Mouse (Mus musculus) kidney, embryonic 14.5 days (tissue): ENCODE measurements at regions not wholly inside any gene's neighbourhood (a gene's known extent, or its start where the extent isn't known, plus 50 kb on each side); places are given as distances from the start of the nearest gene placed in this dataset.
A peak's percentile ranks its signal among the peaks of the same experiment; 100 is the strongest.

ENCODE experiments used
- ATAC-seq: fragments of 200-750 bp; cut with Nextera tagmentation; 2 replicates; pipeline ENCODE4 v1.8.0; 2017; ENCODE audit warnings: moderate number of reproducible peaks, mild to moderate bottlenecking, moderate TSS enrichment, moderate library complexity; ENCODE audit not compliant: low FRiP score, low TSS enrichment
- H3K27ac ChIP-seq: fragments of 300-500 bp; sonication (generic); 2 replicates; pipeline ENCODE4 v1.5.1; 2014; ENCODE audit warnings: low read depth, mild to moderate bottlenecking, low read length, moderate library complexity, mixed read lengths
- H3K27me3 ChIP-seq: fragments of 300-500 bp; sonication (generic); 2 replicates; pipeline ENCODE4 v1.6.1; 2014; ENCODE audit warnings: mild to moderate bottlenecking, low read length; ENCODE audit not compliant: control insufficient read depth, insufficient read depth
- H3K36me3 ChIP-seq: fragments of 300-500 bp; sonication (generic); 2 replicates; pipeline ENCODE4 v1.6.1; 2014; ENCODE audit warnings: low read length, mixed read lengths; ENCODE audit not compliant: control insufficient read depth, insufficient read depth
- H3K4me1 ChIP-seq: fragments of 300-500 bp; sonication (generic); 2 replicates; pipeline ENCODE4 v1.6.1; 2014; ENCODE audit warnings: low read length, mixed read lengths; ENCODE audit not compliant: control insufficient read depth, insufficient read depth
- H3K4me2 ChIP-seq: fragments of 300-500 bp; sonication (generic); replicated peaks from 2 replicates; pipeline ENCODE4 v1.6.1; 2014; ENCODE audit warnings: low read depth, mild to moderate bottlenecking, low read length
- H3K4me3 ChIP-seq: fragments of 300-500 bp; sonication (generic); 2 replicates; pipeline ENCODE4 v1.5.1; 2014; ENCODE audit warnings: mild to moderate bottlenecking, low read length
- H3K9ac ChIP-seq: fragments of 300-500 bp; sonication (generic); 2 replicates; pipeline ENCODE4 v1.6.1; 2014; ENCODE audit warnings: low read depth, mild to moderate bottlenecking, low read length, moderate library complexity
- H3K9me3 ChIP-seq: fragments of 300-500 bp; sonication (generic); 2 replicates; pipeline ENCODE4 v1.6.1; 2016; ENCODE audit warnings: low read length; ENCODE audit not compliant: control insufficient read depth
- WGBS: fragments of 180-500 bp; shearing (Covaris S2); extraction: QIAGEN DNeasy Blood & Tissue Kit; methylation state at CpG from one replicate; pipeline ENCODE4 v1.1.7; 2014; 5-methylcytosine and 5-hydroxymethylcytosine counted together

DNA sequence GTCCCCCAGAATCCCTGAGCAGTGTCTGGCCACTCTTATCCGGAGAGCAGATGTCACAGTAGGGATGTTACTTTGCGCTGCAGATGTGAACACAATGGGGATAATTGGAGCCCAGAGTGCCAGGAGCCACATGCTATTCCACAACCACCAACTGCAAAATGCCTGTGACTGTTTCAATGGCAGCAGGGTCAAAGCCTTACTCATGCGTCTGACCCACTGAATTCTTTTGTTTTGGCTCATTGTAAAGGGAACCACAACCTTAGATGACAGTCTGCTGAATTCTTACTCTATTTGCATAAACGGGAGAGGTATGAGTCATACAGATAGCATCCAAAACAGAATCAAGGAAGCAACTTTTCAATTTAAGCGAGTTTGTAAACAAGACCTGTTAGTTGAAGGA lies 276.8 kb upstream of the Pkn2 start:
- ATAC-seq, result no peak
- Histone ChIP-seq H3K27me3 (no peaks in the 10 kb centered on the region), H3K4me2 (no peak overlapping the region), H3K4me1 (no peaks in the 10 kb centered on the region), H3K27ac (no peak overlapping the region), H3K4me3 (no peak overlapping the region), H3K36me3 (no peaks in the 10 kb centered on the region), H3K9me3 (no peaks in the 10 kb centered on the region), H3K9ac (no peak overlapping the region)
- 69% methylated on average over 5 of the region's 5 CpGs for WGBS

DNA sequence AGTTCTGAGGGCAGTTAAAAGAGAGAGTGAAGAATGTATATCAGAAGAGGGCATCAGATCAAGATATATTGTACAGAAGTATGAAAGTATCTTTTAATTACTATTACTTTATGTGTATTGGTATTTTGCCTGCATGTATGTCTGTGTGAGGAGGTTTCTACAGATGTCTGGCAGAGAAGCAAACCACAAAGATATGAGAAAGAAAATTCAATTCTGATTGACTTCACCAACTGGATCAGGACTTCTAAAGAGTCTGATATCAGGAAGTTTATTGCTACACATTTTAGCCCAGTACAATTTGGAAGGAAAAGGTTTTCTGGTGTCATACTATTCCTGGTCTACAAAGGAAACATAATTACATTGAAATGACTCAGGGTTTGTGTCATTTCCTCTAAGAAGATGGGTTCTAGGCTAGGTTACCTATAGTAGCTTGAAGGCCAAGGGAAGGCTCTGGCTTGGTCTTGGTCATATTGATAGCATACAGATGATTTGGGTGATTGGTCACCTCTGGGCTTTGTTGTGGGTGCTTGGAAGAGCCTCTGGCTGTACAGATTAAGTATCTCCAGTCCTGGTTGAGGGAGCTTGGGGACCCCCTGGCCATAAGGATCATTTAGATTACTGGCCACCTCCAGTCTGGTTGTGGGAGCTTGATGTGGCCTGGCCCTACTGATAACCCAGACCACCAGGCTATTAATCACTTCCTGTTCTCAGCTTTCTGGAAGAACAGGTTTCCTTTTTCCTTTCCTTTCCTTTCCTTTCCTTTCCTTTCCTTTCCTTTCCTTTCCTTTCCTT lies 275.1 kb upstream of the Pkn2 start:
- H3K27me3 ChIP-seq, result no peaks in the 10 kb centered on the region
- no peaks in the 10 kb centered on the region for H3K4me1 ChIP-seq
- H3K4me3 ChIP-seq, result no peak overlapping the region
- H3K36me3 ChIP-seq, result no peaks in the 10 kb centered on the region
- no peak overlapping the region for H3K27ac ChIP-seq
- H3K4me2 ChIP-seq, result no peak overlapping the region
- no peaks in the 10 kb centered on the region for H3K9me3 ChIP-seq
- no peak overlapping the region for H3K9ac ChIP-seq
- no peak for ATAC-seq

GRCm38 (mm10) chr3:143156174-143156573 lies 274.4 kb upstream of the Pkn2 start:
- no peaks in the 10 kb centered on the region for H3K27me3 ChIP-seq
- ATAC-seq, result no peak
- WGBS, result 57% methylated on average over 1 of the region's 1 CpGs

DNA sequence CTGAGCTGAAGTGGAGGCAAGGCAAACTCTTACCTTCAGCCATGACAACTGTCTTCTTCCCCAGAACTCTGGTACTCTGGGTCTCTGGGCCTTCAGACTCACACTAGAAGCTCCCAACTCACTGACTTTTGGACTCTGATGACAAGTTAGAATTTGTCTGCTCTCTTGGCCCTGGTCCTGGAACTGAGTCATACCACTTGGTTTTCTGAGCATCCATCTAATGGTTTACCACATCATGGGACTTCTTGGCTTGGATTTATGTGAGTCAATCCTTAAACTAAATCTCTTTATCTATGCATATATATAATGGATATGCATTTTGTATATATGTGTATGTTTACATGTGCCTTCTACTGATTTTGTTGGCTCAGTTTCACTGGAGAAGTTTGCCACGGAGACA lies 273.8 kb upstream of the Pkn2 start:
- WGBS, result 84% methylated on average over 1 of the region's 1 CpGs
- H3K36me3 ChIP-seq, result no peaks in the 10 kb centered on the region
- no peak for ATAC-seq

More at GRCm38 (mm10) chr3:143156174-143156573, 274.4 kb upstream of the Pkn2 start:
- Histone ChIP-seq H3K36me3 (no peaks in the 10 kb centered on the region), H3K4me1 (no peaks in the 10 kb centered on the region), H3K4me2 (no peak overlapping the region), H3K4me3 (no peak overlapping the region), H3K9me3 (no peaks in the 10 kb centered on the region), H3K27ac (no peak overlapping the region), H3K9ac (no peak overlapping the region)

DNA sequence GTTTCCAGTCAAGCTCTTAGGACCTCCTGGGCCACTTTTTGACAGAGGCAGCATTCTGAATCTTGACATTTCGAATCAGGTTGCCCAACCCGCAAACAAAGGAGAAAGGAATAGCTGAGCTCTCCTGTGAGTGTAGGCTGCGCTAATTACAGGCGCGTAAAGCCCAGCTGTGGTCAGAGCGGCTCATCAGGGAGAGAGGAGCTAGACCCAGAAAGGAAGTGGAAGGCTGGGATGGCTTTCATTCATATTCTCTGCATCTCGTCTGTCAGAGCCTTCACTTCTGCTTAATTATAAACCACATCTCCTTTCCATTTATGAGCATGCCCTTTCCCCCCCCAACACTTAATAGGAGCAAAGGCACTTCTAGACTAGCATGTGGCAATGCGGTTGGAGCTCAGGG lies 265.7 kb upstream of the Pkn2 start:
- no peak overlapping the region for H3K9ac ChIP-seq
- H3K4me2 ChIP-seq, result no peak overlapping the region
- H3K36me3 ChIP-seq, result no peaks in the 10 kb centered on the region
- 69% methylated on average over 8 of the region's 8 CpGs for whole genome bisulfite sequencing
- no peak overlapping the region for H3K27ac ChIP-seq
- no peak overlapping the region for H3K4me3 ChIP-seq
- no peaks in the 10 kb centered on the region for H3K4me1 ChIP-seq
- H3K9me3 ChIP-seq, result no peaks in the 10 kb centered on the region
- H3K27me3 ChIP-seq, result no peaks in the 10 kb centered on the region
- ATAC-seq, result no peak

More for the DNA sequence above, 273.8 kb upstream of the Pkn2 start:
- Histone ChIP-seq H3K27ac (no peak overlapping the region), H3K27me3 (no peaks in the 10 kb centered on the region), H3K9me3 (no peaks in the 10 kb centered on the region), H3K4me3 (no peak overlapping the region), H3K4me2 (no peak overlapping the region), H3K4me1 (no peaks in the 10 kb centered on the region), H3K9ac (no peak overlapping the region)

- no peak for ATAC-seq
- no peaks in the 10 kb centered on the region for H3K9me3 ChIP-seq
- WGBS, result 87% methylated on average over 3 of the region's 3 CpGs
Measured at GRCm38 (mm10) chr3:143138952-143139351, 257.1 kb upstream of the Pkn2 start.

DNA sequence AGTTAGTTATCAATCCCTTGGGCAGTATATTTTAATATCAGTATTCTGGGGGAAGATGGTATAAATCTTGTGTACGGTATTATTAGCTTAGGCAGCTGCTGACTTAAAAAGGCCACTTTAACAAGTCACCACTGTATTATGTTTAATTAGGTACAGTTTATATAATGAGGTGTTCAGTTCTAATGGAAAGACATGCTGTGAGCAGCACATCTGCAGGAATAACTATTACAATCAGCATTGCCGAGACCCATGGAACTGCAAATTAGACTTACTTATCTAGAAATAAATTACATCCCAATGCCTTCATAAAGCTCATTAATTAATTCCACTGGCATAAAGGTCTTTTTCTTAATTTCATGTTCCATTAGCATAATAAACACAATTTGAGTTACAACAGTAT lies 252.7 kb upstream of the Pkn2 start:
- no peak for ATAC-seq
- Histone ChIP-seq H3K9me3 (no peaks in the 10 kb centered on the region), H3K4me3 (no peak overlapping the region), H3K36me3 (no peaks in the 10 kb centered on the region), H3K27me3 (no peaks in the 10 kb centered on the region), H3K27ac (no peak overlapping the region), H3K9ac (no peak overlapping the region), H3K4me1 (no peaks in the 10 kb centered on the region), H3K4me2 (no peak overlapping the region)
- WGBS, result 75% methylated on average over 2 of the region's 2 CpGs

More at GRCm38 (mm10) chr3:143138952-143139351, 257.1 kb upstream of the Pkn2 start:
- no peak overlapping the region for H3K4me2 ChIP-seq
- no peaks in the 10 kb centered on the region for H3K27me3 ChIP-seq
- H3K36me3 ChIP-seq, result no peaks in the 10 kb centered on the region
- H3K4me1 ChIP-seq, result no peaks in the 10 kb centered on the region
- no peak overlapping the region for H3K4me3 ChIP-seq
- H3K9ac ChIP-seq, result no peak overlapping the region
- no peak overlapping the region for H3K27ac ChIP-seq

DNA sequence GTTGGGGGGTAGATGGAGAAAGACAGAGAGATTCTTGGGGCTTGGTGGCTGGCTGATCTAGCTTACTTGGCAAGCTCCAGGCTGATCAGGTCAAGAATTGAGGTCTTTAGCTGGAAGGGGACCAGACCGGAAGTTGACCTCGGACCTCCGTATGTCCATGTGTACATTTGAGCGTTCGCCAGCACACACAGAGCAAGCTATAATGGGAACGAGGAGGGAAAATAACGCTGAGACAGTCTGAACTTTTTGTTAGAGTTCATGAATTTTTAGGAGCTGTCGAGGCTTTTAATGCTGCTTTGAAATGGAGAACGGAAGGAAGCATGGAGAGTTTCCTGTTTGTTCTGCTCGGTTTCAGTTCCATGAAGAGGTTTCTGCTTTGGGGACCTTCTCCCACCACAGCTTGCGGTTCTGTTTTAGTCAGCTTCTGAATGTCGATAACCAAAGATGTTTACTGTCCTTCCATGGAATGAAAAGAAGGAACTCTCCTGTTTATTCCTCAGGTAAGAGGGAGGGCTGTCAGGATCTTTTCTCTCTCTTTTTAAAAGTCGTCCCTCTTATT lies 226.0 kb upstream of the Pkn2 start:
- H3K4me2 ChIP-seq, result no peak overlapping the region

GRCm38 (mm10) chr3:143104734-143105133 lies 222.9 kb upstream of the Pkn2 start:
- Histone ChIP-seq H3K9me3 (no peaks in the 10 kb centered on the region), H3K27ac (no peak overlapping the region), H3K4me3 (no peak overlapping the region), H3K9ac (no peak overlapping the region), H3K27me3 (peaks cover 4% of the 10 kb centered on the region; the same call in 1 of the 2 replicates), H3K4me1 (peaks cover 6% of the 10 kb centered on the region), H3K4me2 (no peak overlapping the region), H3K36me3 (no peaks in the 10 kb centered on the region)
- 8% methylated on average over 2 of the region's 2 CpGs for WGBS
- ATAC-seq, result peak; percentile 88

More for the DNA sequence above, 226.0 kb upstream of the Pkn2 start:
- Histone ChIP-seq H3K27me3 (no peaks in the 10 kb centered on the region), H3K4me1 (no peaks in the 10 kb centered on the region; the same call in 1 of the 2 replicates), H3K27ac (no peak overlapping the region), H3K36me3 (no peaks in the 10 kb centered on the region), H3K9ac (no peak overlapping the region), H3K4me3 (no peak overlapping the region), H3K9me3 (no peaks in the 10 kb centered on the region)
- WGBS, result 30% methylated on average over 13 of the region's 13 CpGs
- ATAC-seq, result no peak
